Mouse (Mus musculus): ENCODE data around the gene Glrx.

Glrx gene

DNA sequence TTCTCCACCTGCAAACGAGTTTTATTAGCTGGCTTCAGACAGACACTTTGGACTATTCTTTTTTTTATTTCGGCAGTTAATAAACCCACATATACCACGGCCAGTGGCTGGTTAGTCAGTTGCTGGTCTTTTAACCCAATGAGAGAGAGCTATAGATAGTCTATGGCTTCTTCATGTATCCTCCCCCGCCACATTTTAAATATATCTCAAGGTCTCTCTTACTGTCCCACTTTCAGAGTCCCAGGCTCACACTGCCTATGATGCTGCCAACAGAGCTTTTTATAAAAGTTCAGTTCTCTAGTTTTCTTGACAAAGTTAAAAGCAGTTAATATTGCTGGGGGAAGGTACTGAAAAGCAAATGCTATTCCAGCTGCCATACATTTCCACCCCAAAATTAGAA, 52.2 kb downstream of the Glrx start:
- DNase-seq (ENCODE audit: extremely low spot score), result no peak

DNA sequence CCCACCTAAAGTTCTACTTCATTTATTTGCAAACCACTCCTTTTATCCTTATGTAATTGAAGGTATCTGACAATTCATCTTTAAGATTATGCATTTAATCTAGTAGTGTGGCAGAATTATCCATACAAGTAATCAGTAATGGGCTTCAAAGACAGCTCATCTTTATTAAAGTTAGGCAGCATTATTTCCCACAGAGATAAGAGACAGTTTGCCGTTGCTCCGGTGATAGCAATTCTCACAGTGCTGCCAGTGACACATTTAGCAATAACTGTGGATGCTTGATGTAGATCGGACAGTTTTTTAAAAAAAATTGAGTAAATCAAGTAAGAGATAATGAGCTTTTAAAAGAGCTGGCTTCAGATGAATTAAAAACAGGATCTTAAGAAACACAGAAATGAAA, 52.6 kb downstream of the Glrx start:
- no peak for DNase-seq (ENCODE audit: extremely low spot score)

DNA sequence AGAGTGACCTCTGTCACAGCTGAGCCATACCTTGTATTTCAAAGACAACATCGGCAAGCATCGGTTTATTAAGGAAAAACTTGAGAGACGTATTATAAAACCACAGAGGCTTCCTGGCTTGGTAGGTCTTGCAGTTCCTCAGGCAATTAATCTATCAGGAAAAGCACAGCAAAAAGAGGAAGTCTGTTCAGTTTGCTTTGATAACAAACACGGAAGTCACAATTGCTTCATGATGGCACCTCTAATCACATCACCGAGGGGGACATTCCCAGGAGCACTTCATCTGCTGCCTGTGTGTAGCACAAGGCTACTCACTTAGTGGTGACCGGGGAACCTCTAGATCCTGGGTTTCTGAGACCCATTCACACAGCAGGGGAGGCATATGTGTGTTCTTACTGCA, 53.2 kb downstream of the Glrx start:
- DNase-seq (ENCODE audit: extremely low spot score), result no peak
